Mouse (Mus musculus): ENCODE results near the gene Alg9. TPM values are rescaled to one million over a fixed set of nuclear protein-coding genes. Genes with fewer than 3 reads are reported as not detected.

Alg9 gene
- polyA plus RNA-seq (2015; fragmentation: Nextera tagmentation; extraction: Ambion mirVana) = 17.2 and 19.1 TPM in 2 replicates

- peak; percentile 79 for DNase-seq (ENCODE audit: low spot score)
These were observed at the start of gene Alg9, which contains the start of gene 1110032A03Rik for GRCm38 (mm10) chr9:50774991-50775612. Gene Alg9, plus strand, starts transcription at chr9:50775019. Gene 1110032A03Rik, minus strand, starts transcription at chr9:50775520.

DNA sequence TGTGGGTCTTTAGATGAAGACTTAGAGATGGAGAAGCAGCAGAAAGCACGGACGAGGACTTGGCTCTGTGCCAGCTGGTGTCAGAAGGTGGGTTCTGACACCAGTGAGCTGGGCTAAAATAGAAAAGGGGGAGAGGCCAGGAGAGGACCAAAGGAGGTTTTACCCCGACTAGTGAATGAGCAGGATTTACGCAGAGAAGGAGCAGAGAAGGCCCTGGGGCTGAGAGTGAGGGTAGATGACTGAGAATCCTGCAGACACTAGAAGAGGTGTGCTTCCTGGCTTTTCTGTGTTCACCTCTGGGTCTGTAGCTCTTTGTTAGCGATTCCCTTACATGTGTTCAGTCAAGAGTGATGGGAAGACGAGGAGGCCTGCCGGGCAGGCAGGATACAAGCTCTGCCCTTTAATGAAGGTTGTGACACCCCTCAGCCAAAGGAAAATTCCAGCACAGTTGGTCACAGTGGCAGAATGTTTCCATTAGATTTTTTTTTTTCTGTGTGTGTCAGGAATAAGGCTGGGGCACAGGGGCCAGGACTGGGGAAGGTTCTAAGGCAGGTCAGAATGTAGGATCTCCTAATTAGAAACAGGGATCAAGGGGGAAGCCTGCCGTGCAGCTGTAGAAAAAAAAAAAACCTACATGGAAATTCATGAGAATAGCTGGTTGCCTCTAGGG, 48.8 kb upstream of the Alg9 start:
- no peak for DNase-seq (ENCODE audit: low spot score)

- DNase-seq (ENCODE audit: low spot score) = no peak
These were observed 47.5 kb upstream of the Alg9 start for GRCm38 (mm10) chr9:50727171-50727924.

- peak; percentile 56 for DNase-seq (ENCODE audit: low spot score)
These were observed 46.7 kb upstream of the Alg9 start for GRCm38 (mm10) chr9:50727925-50728651.

GRCm38 (mm10) chr9:50729600-50729999, 45.2 kb upstream of the Alg9 start:
- no peak for DNase-seq (ENCODE audit: low spot score)

- no peak for DNase-seq (ENCODE audit: low spot score)
These were observed 42.3 kb upstream of the Alg9 start for GRCm38 (mm10) chr9:50732560-50732959.

DNA sequence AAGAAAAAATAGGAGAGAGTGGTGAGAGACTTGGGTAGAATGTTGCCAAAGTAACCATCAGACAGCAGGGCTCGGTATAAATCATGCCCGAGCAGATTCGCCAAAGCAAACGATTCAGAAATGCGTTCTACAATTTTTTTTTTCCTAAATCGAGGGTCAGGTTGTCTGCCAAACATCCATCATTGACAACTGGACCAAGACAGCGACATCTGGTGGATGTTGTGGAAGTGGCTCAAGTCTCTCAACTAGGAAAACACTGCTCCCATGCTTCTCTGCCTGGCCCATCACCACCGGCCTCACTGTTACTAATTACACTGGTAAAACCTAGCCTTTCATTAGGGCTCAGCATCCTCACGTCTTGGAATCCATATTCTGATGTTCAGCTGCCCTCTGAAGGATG, 39.8 kb upstream of the Alg9 start:
- DNase-seq (ENCODE audit: low spot score) = no peak

DNA sequence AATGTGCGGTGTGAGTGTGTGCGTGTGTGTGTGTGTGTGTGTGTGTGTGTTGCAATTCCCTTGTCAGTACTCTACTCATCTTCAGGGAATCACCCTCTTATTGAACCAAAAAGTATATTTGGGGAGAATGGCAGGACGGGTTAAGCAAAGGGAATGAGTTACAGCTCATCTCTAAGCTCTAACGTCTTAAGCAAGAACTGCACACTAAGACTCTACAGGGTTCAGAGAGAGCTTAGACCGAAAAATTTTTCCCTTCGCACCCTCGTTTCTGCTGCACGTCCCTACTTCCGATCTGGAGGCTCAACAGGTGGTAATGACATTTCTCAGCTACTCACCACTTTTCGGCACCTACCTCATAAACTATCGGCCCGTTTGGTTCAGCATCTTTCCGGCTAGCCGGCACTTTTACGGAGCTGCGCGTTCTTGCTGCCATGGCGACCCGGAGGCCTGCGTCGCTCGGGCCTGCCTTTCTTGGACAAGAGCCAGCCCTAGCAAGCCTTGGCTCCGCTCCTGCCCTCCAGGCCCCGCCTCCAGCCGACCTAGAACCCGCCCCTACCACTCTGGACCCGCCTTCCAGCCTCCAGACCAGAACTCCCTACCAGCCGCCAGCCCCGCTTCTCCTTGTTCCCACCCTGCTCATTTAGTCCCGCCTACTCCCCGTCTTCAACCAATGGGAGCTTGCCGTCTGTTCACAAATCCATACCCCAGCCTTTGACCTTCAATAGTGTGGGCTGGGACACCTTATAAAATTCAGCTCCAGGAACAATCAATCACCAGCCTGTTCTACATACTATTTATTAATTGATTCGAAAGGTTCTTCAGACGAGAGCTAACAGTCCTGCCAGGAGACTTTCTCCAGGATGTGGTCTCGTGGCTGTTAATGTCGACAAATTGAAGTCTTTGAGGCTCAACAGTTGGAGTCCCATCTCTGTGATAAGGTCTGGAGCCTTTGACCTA, 35.6 kb upstream of the Alg9 start, which contains the start of gene Dixdc1:
Gene Dixdc1 (minus strand): TSS at position 604 of the 957 bp plus-strand sequence.
- DNase-seq (ENCODE audit: low spot score) = peak; percentile 65

GRCm38 (mm10) chr9:50740867-50741784, 33.7 kb upstream of the Alg9 start:
- no peak for DNase-seq (ENCODE audit: low spot score)

GRCm38 (mm10) chr9:50742261-50742660, 32.6 kb upstream of the Alg9 start:
- DNase-seq (ENCODE audit: low spot score) = no peak

DNA sequence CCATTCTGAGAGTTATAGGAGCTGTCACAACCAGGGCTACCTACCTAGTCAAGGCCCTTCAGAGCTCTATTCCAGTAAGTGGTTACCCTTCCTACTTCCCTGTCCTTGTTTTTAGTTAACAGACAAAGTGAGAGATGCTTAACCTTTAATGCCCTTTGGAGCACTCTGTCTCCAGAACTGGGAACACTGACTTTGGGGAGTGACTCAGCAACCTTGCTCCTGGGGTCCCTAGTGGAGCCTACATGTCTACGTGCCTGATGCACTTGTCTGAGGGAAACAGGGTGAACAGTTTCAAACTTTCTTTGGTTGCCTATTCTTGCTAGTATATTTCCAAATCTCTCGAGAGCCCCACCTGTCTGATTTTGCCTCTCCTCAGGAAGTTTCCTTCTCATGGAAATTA, 32.1 kb upstream of the Alg9 start:
- DNase-seq (ENCODE audit: low spot score) = no peak

GRCm38 (mm10) chr9:50745806-50746205, 29.0 kb upstream of the Alg9 start:
- no peak for DNase-seq (ENCODE audit: low spot score)

GRCm38 (mm10) chr9:50746214-50746677, 28.6 kb upstream of the Alg9 start, which contains the start of gene 2310030G06Rik:
Gene 2310030G06Rik, minus strand, starts transcription at chr9:50746536.
- DNase-seq (ENCODE audit: low spot score) = no peak

- no peak for DNase-seq (ENCODE audit: low spot score)
These were observed 24.1 kb upstream of the Alg9 start for GRCm38 (mm10) chr9:50750706-50751105.

GRCm38 (mm10) chr9:50751323-50751722, 23.5 kb upstream of the Alg9 start, which contains the start of gene Cryab:
Gene Cryab, plus strand, starts transcription at chr9:50751325.
- no peak for DNase-seq (ENCODE audit: low spot score)

DNA sequence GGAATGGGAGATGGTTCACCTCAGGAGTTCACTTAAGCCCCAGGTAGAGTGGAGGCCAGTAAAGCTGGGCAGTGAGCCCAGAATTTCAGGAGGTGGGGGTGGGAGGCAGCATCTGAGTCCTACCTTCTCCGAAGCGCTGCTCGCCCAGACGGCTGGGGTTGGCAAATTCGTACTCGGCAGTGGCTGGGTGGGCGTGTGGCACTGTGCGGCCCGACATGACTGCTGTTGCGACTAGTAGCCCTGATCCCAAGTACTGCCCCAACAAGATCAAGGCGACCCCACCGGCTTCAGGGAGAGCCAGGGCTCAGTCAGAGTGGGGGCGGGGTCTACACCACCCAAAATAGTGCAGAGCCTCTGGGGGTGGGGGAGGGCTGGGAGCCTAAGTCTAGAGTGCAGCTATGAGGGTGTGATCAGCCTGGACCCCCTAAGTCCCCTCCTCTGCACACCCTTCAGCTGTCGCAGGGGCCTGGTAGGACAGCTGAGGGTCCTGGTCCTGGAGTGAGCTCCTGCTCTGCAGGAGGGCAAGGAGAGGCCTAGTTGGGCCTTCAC, 22.7 kb upstream of the Alg9 start, which contains the start of gene Hspb2:
Gene Hspb2 (minus strand): TSS at position 301 of the 549 bp plus-strand sequence.
- no peak for DNase-seq (ENCODE audit: low spot score)

DNA sequence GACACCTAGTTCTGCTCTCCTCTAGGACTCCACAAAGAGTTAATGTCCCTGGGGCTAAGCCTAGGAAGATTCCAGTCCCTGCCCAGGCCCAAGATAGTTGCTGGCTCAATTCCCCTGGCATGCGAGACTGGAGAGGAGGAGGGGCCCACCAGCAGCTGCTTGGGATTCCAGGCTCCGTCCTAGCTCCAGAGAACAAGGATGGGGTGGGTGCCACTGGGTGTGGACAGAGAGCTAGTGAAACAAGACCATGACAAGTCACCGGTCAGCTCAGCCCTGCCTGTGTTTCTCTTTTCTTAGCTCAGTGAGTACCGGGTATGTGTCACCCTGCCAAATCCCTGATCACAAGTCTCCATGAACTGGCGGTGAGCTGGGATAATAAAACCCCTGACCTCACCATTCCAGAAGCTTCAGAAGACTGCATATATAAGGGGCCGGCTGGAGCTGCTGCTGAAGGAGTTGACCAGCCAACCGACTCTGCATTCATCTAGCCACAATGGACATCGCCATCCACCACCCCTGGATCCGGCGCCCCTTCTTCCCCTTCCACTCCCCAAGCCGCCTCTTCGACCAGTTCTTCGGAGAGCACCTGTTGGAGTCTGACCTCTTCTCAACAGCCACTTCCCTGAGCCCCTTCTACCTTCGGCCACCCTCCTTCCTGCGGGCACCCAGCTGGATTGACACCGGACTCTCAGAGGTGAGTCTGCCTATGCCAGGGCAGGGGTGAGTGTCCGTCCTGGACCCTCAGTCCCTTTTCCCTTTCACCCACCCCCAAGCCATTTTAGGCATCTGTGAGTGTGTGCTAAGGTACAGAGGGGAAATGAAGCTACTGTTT, 21.8 kb upstream of the Alg9 start:
- no peak for DNase-seq (ENCODE audit: low spot score)

DNA sequence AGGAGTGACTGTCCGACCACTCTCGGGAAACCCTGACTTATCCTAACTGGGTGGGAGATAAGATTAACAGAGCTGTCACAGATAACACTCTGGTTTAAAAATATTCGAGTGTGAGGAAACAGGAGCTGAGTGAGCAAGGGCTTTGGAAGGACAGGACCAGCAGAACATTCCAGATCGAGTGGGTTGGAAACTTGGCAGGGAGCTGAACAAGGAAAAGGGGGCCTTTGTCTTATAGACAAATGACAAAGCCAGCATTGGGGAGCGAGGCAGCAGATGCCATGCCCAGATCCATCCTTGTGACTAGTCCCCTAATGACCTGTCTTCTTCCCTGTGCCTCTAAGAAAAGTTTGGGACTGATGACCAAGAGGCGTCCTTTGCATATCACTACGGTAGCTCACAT, 20.9 kb upstream of the Alg9 start:
- no peak for DNase-seq (ENCODE audit: low spot score)

All from thymus, postnatal 0 days (tissue).